Mouse (Mus musculus) thymus, adult 2 months (tissue): ENCODE data around the gene Gm20498. TPM values are rescaled to one million over a fixed set of nuclear protein-coding genes. Genes with fewer than 3 reads are reported as not detected.

Experiments
- DNase-seq: peaks from one replicate; pipeline ENCODE4 v3.0.0; 2021
- H3K27ac ChIP-seq: fragments of 200-500 bp; 2 replicates; pipeline ENCODE4 v1.5.1; 2012; ENCODE audit warnings: low read length, control low read depth; ENCODE audit not compliant: control insufficient read depth, insufficient read depth
- H3K27me3 ChIP-seq: fragments of 200-500 bp; 2 replicates; pipeline ENCODE4 v1.6.1; 2012; ENCODE audit warnings: mild to moderate bottlenecking, low read length, moderate library complexity, mixed read lengths; ENCODE audit not compliant: control insufficient read depth, insufficient read depth
- H3K36me3 ChIP-seq: fragments of 200-500 bp; 2 replicates; pipeline ENCODE4 v1.6.1; 2012; ENCODE audit warnings: mild to moderate bottlenecking, low read length, moderate library complexity; ENCODE audit not compliant: control insufficient read depth, insufficient read depth
- H3K4me1 ChIP-seq: fragments of 200-500 bp; replicated peaks from 2 replicates; pipeline ENCODE4 v1.6.1; 2012; ENCODE audit warnings: low read length; ENCODE audit not compliant: control insufficient read depth, insufficient read depth
- H3K4me3 ChIP-seq: fragments of 200-500 bp; 2 replicates; pipeline ENCODE4 v1.5.1; 2012; ENCODE audit warnings: mild to moderate bottlenecking, low read length, control low read depth, moderate library complexity; ENCODE audit not compliant: control insufficient read depth, insufficient read depth
- CTCF ChIP-seq: fragments of 200-500 bp; IDR thresholded peaks from 2 replicates; pipeline ENCODE4 v1.5.1; 2012; ENCODE audit warnings: mild to moderate bottlenecking, control low read depth, low read length, moderate library complexity, borderline replicate concordance; ENCODE audit not compliant: control insufficient read depth, poor library complexity, insufficient read depth; ENCODE audit errors: extremely low read depth
- POLR2A ChIP-seq: fragments of 200-500 bp; IDR thresholded peaks from 2 replicates; pipeline ENCODE4 v1.6.1; 2012; ENCODE audit warnings: mild to moderate bottlenecking, low read length, control low read depth, moderate library complexity; ENCODE audit not compliant: control insufficient read depth, poor library complexity, insufficient read depth; ENCODE audit errors: extremely low read depth
- WGBS: fragments of 180-500 bp; shearing (Covaris S2); methylation state at CpG from one replicate; pipeline ENCODE4 v1.1.7; 2018; 5-methylcytosine and 5-hydroxymethylcytosine counted together
- polyA plus RNA-seq: library from polyadenylated mRNA; depleted of rRNA; stranded (reverse); fragments of >200 nt; gene quantifications from 2 replicates; pipeline ENCODE4 v1.2.3, GENCODE M21; 2012; rRNA removed

Gene Gm20498
- polyA plus RNA-seq, 1 experiment = 33.0 TPM

DNA sequence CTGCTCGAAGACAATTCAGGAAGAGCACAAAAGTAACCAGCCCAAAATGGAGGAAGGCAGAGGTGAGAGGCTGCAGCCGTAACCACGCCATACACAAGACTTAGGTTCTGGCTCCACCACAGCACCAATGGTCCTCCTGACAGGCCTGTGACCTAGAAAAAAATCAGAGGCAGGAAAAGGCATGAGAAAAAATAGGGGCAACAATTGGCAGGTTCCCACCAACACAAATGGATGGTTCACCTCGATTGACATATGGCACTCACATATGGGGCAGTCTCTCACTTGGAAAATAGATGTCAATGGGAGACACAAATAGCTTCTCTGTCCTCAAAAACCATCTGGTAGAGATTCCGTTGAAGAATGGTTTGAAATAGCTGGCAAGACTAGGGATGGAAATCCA lies 216.8 kb downstream of the Gm20498 start:
- 95% methylated on average over 5 of the region's 5 CpGs for WGBS
- no peaks in the 10 kb centered on the region for H3K4me1 ChIP-seq
- DNase-seq = no peak
- TF ChIP-seq CTCF = no peak
- no peak for TF ChIP-seq POLR2A
- no peaks in the 10 kb centered on the region for H3K27me3 ChIP-seq
- no peak overlapping the region for H3K27ac ChIP-seq
- no peak overlapping the region for H3K4me3 ChIP-seq
- no peaks in the 10 kb centered on the region for H3K36me3 ChIP-seq

Other genes starting within 250 kb of the Gm20498 start
- gene Slc8a3, start 199.7 kb downstream of the Gm20498 start, polyA plus RNA-seq = 0.05 and 0.08 TPM in 2 replicates
- 0.43 and 0.51 TPM in 2 replicates for gene Gm4787, start 153.4 kb downstream of the Gm20498 start, polyA plus RNA-seq
- gene Adam4, start 111.0 kb downstream of the Gm20498 start, polyA plus RNA-seq = 0.48 and 0.66 TPM in 2 replicates
- gene Cox16, start 47.8 kb downstream of the Gm20498 start, polyA plus RNA-seq = 85.9 and 106 TPM in 2 replicates
- 43.2 and 50.9 TPM in 2 replicates for gene Synj2bp, start within 50 bp of the Gm20498 start, polyA plus RNA-seq
- gene Adam21, start 35.6 kb upstream of the Gm20498 start, polyA plus RNA-seq = 0.07 and 0.08 TPM in 2 replicates
- gene Med6, start 62.1 kb upstream of the Gm20498 start, polyA plus RNA-seq = 8.4 and 9.2 TPM in 2 replicates
- gene Ttc9, start 98.3 kb upstream of the Gm20498 start, polyA plus RNA-seq = 0.34 and 0.71 TPM in 2 replicates
- gene Map3k9, start 248.3 kb upstream of the Gm20498 start, polyA plus RNA-seq = 0.97 and 1.1 TPM in 2 replicates